Mouse (Mus musculus) right cerebral cortex, postnatal 14 days (tissue): ENCODE data around the gene Gm4498.
"Not testable (repeated sequence)": the region's sequence is repeated elsewhere in the genome, so short reads cannot be mapped to it uniquely, and the experiment has no call there.

Experiments
- DNase-seq: peaks from one replicate; pipeline ENCODE4 v3.0.0; 2022

Gene Gm4498

GRCm38 (mm10) chr7:20233728-20234127 is at the start of gene Gm4498:
Gene Gm4498, minus strand, starts transcription at chr7:20233828.
- DNase-seq: not testable (repeated sequence)

DNA sequence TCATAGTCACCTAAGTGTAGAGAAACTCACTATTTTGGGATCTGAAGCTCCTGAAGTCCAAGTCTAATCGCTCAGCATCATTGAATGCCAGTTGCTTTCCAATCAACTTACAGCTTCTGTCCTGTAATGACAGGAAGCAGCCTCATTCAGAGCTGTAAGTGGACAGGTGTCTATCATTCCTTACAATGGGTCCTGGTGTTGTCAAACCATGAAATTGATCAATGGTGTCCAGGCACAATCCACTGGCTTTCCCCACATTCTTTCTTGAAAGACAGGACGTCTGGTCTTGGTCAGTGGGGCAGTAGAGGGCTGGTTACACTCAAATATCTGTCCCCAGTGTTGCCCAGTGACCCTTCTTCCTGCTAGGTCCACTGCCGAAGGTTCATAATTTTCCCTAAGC is 29.1 kb upstream of the Gm4498 start, which contains the start of gene Gm5890:
Gene Gm5890 (minus strand): TSS at position 101 of the 400 bp plus-strand sequence.
- not testable (repeated sequence) for DNase-seq

DNA sequence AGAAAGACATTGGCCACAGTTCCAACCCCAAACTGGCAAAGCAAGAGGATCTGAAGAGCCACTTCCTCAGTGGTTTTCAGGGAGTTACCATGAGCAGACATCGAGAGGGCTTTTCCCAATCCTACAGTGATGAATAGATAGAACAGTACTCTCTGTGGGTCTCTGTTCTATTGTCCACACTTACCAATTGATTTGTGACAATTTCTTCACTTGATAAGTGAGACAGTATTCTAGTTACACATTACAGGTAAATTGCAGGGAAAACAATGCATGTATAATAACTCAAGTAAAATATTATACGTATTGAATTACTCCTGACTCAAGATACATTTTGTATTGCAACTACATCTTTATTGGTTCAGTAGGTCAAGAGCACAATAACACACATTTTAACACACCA is 28.1 kb downstream of the Gm4498 start, which contains the start of gene Gm6164:
Gene Gm6164 (minus strand): TSS at position 101 of the 400 bp plus-strand sequence.
- not testable (repeated sequence) for DNase-seq

DNA sequence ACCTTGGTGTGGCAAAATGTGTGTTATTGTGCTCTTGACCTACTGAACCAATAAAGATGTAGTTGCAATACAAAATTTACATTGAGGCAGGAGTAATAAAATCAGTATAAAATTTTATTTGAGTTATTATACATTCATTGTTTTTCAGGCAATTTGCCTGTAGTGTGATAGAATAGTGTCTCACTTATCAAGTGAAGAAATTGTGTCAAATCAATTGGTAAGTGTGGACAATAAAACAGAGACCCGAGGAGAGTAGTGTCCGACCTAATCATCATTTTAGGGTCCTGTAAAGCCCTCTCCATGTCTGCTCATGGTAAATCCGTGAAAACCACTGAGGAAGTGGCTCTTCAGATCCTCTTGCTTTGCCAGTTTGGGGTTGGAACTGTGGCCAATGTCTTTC is 40.2 kb downstream of the Gm4498 start, which contains the start of gene Vmn1r95:
Gene Vmn1r95 (plus strand): TSS at position 301 of the 400 bp plus-strand sequence.
- not testable (repeated sequence) for DNase-seq
